Mouse (Mus musculus): Measurements from ENCODE around the gene Sapcd2. TPM values are rescaled to one million over a fixed set of nuclear protein-coding genes. Genes with fewer than 3 reads are reported as not detected.

Sapcd2 gene
- polyA plus RNA-seq, 1 experiment from 2014 or later: 25.5 TPM

GRCm38 (mm10) chr2:25384492-25384891 lies 12.4 kb downstream of the Sapcd2 start:
- Histone ChIP-seq H3K36me3 (no peaks in the 10 kb centered on the region), H3K27me3 (0 out of 2 replicates have a peak, but pooled peaks cover 3% of the 10 kb centered on the region), H3K4me1 (replicated peaks) (no peaks in the 10 kb centered on the region), H3K9ac (replicated peaks) (no peak overlapping the region), H3K4me3 (replicated peaks) (no peak overlapping the region), H3K27ac (no peak overlapping the region), H3K4me2 (replicated peaks) (no peak overlapping the region), H3K9me3 (no peaks in the 10 kb centered on the region)
- ATAC-seq: no peak
- 83% methylated on average over 5 of the region's 5 CpGs for WGBS

- no peak overlapping the region for H3K4me2 ChIP-seq (replicated peaks)
- ATAC-seq: no peak
- H3K36me3 ChIP-seq: no peaks in the 10 kb centered on the region
- H3K4me3 ChIP-seq (replicated peaks): no peak overlapping the region
- 72% methylated on average over 5 of the region's 5 CpGs for WGBS
- H3K9ac ChIP-seq (replicated peaks): no peak overlapping the region
- no peaks in the 10 kb centered on the region for H3K9me3 ChIP-seq
- H3K27me3 ChIP-seq: peaks cover 26% of the 10 kb centered on the region
- no peak overlapping the region for H3K27ac ChIP-seq
- H3K4me1 ChIP-seq (replicated peaks): peaks cover 10% of the 10 kb centered on the region
These were observed 19.1 kb downstream of the Sapcd2 start for GRCm38 (mm10) chr2:25391266-25391665.

GRCm38 (mm10) chr2:25394281-25395221 lies 22.4 kb downstream of the Sapcd2 start:
- WGBS: 26% methylated on average over 3 of the region's 3 CpGs
- Histone ChIP-seq H3K27me3 (peaks cover 59% of the 10 kb centered on the region), H3K4me3 (replicated peaks) (no peak overlapping the region), H3K4me2 (replicated peaks) (no peak overlapping the region), H3K27ac (no peak overlapping the region), H3K9ac (replicated peaks) (no peak overlapping the region), H3K9me3 (no peaks in the 10 kb centered on the region), H3K4me1 (replicated peaks) (peaks cover 13% of the 10 kb centered on the region), H3K36me3 (no peaks in the 10 kb centered on the region)
- ATAC-seq: 0 out of 2 replicates have a peak, but pooled peaks have one; percentile 15

- ATAC-seq: no peak
- Histone ChIP-seq H3K4me3 (replicated peaks) (peak within 1 kb of the TSS; percentile 32), H3K9ac (replicated peaks) (peak within 1 kb of the TSS; percentile 47; the same call in 1 of the 2 replicates), H3K4me1 (replicated peaks) (peaks cover 19% of the 10 kb centered on the region), H3K4me2 (replicated peaks) (peak within 1 kb of the TSS; percentile 58), H3K36me3 (no peaks in the 10 kb centered on the region), H3K27me3 (peaks cover 72% of the 10 kb centered on the region), H3K27ac (no peak within 1 kb of the TSS), H3K9me3 (no peaks in the 10 kb centered on the region)
- 2% methylated on average over 57 of the region's 57 CpGs for WGBS
These were observed 23.8 kb downstream of the Sapcd2 start, which contains the start of gene Entpd2 for GRCm38 (mm10) chr2:25395721-25396596. Gene Entpd2 (plus strand): TSS chr2:25395874.

GRCm38 (mm10) chr2:25396597-25396983 lies 24.5 kb downstream of the Sapcd2 start:
- 30% methylated on average over 3 of the region's 3 CpGs for WGBS
- H3K4me2 ChIP-seq (replicated peaks): no peak overlapping the region
- no peak overlapping the region for H3K9ac ChIP-seq (replicated peaks)
- peak overlapping the region; percentile 32; the same call in 1 of the 2 replicates for H3K4me3 ChIP-seq (replicated peaks)
- ATAC-seq: no peak
- H3K4me1 ChIP-seq (replicated peaks): peaks cover 19% of the 10 kb centered on the region
- peaks cover 79% of the 10 kb centered on the region for H3K27me3 ChIP-seq
- H3K9me3 ChIP-seq: no peaks in the 10 kb centered on the region
- no peak overlapping the region for H3K27ac ChIP-seq
- H3K36me3 ChIP-seq: no peaks in the 10 kb centered on the region

- whole genome bisulfite sequencing: 50% methylated on average over 1 of the region's 1 CpGs
- ATAC-seq: no peak
- H3K4me1 ChIP-seq (replicated peaks): peaks cover 19% of the 10 kb centered on the region
- no peak overlapping the region for H3K27ac ChIP-seq
- peaks cover 77% of the 10 kb centered on the region for H3K27me3 ChIP-seq
- no peaks in the 10 kb centered on the region for H3K36me3 ChIP-seq
- H3K9ac ChIP-seq (replicated peaks): no peak overlapping the region
- H3K9me3 ChIP-seq: no peaks in the 10 kb centered on the region
- H3K4me2 ChIP-seq (replicated peaks): no peak overlapping the region
- no peak overlapping the region for H3K4me3 ChIP-seq (replicated peaks)
These were observed 24.9 kb downstream of the Sapcd2 start for GRCm38 (mm10) chr2:25397010-25397409.

- H3K4me2 ChIP-seq (replicated peaks): no peak overlapping the region
- peaks cover 76% of the 10 kb centered on the region for H3K27me3 ChIP-seq
- H3K9me3 ChIP-seq: no peaks in the 10 kb centered on the region
- no peak overlapping the region for H3K9ac ChIP-seq (replicated peaks)
- no peak for ATAC-seq
- WGBS: 89% methylated on average over 7 of the region's 7 CpGs
- H3K27ac ChIP-seq: no peak overlapping the region
- no peaks in the 10 kb centered on the region for H3K36me3 ChIP-seq
- peaks cover 25% of the 10 kb centered on the region for H3K4me1 ChIP-seq (replicated peaks)
- no peak overlapping the region for H3K4me3 ChIP-seq (replicated peaks)
These were observed 25.9 kb downstream of the Sapcd2 start for GRCm38 (mm10) chr2:25398065-25398464.

- WGBS: 63% methylated on average over 8 of the region's 8 CpGs
- Histone ChIP-seq H3K9ac (replicated peaks) (0 out of 2 replicates have a peak within 1 kb of the TSS, but pooled peaks have one; percentile 21), H3K4me1 (replicated peaks) (peaks cover 29% of the 10 kb centered on the region), H3K4me3 (replicated peaks) (no peak within 1 kb of the TSS), H3K27me3 (peaks cover 75% of the 10 kb centered on the region), H3K36me3 (no peaks in the 10 kb centered on the region), H3K4me2 (replicated peaks) (0 out of 2 replicates have a peak within 1 kb of the TSS, but pooled peaks have one; percentile 49), H3K27ac (no peak within 1 kb of the TSS), H3K9me3 (no peaks in the 10 kb centered on the region)
- no peak for ATAC-seq
These were observed 26.9 kb downstream of the Sapcd2 start, which contains the start of gene Npdc1 for GRCm38 (mm10) chr2:25399051-25399450. Gene Npdc1 (plus strand): TSS chr2:25399351.

- H3K36me3 ChIP-seq: peaks cover 5% of the 10 kb centered on the region; the same call in 1 of the 2 replicates
- H3K27ac ChIP-seq: no peak overlapping the region
- 24% methylated on average over 16 of the region's 16 CpGs for WGBS
- H3K9ac ChIP-seq (replicated peaks): 0 out of 2 replicates have a peak overlapping the region, but pooled peaks have one; percentile 21
- no peak for ATAC-seq
- H3K9me3 ChIP-seq: no peaks in the 10 kb centered on the region
- H3K4me3 ChIP-seq (replicated peaks): peak overlapping the region; percentile 24
- H3K4me2 ChIP-seq (replicated peaks): peak overlapping the region; percentile 49
- H3K27me3 ChIP-seq: peaks cover 62% of the 10 kb centered on the region
- H3K4me1 ChIP-seq (replicated peaks): peaks cover 38% of the 10 kb centered on the region
These were observed 28.2 kb downstream of the Sapcd2 start for GRCm38 (mm10) chr2:25400291-25400690.

GRCm38 (mm10) chr2:25400764-25401163 lies 28.6 kb downstream of the Sapcd2 start:
- Histone ChIP-seq H3K4me3 (replicated peaks) (peak overlapping the region; percentile 24), H3K4me2 (replicated peaks) (peak overlapping the region; percentile 49), H3K9ac (replicated peaks) (0 out of 2 replicates have a peak overlapping the region, but pooled peaks have one; percentile 21), H3K27ac (no peak overlapping the region), H3K27me3 (peaks cover 58% of the 10 kb centered on the region), H3K9me3 (no peaks in the 10 kb centered on the region), H3K4me1 (replicated peaks) (peaks cover 41% of the 10 kb centered on the region), H3K36me3 (peaks cover 5% of the 10 kb centered on the region; the same call in 1 of the 2 replicates)
- 3% methylated on average over 17 of the region's 17 CpGs for WGBS
- no peak; the same call in 1 of the 2 replicates for ATAC-seq

GRCm38 (mm10) chr2:25402377-25402971 lies 30.4 kb downstream of the Sapcd2 start:
- 0% methylated on average over 13 of the region's 13 CpGs for WGBS
- peaks cover 21% of the 10 kb centered on the region for H3K36me3 ChIP-seq
- peak overlapping the region; percentile 72 for H3K4me2 ChIP-seq (replicated peaks)
- H3K27ac ChIP-seq: peak overlapping the region; percentile 92
- ATAC-seq: peak; percentile 44
- peaks cover 41% of the 10 kb centered on the region for H3K27me3 ChIP-seq
- H3K9ac ChIP-seq (replicated peaks): peak overlapping the region; percentile 99
- peaks cover 44% of the 10 kb centered on the region for H3K4me1 ChIP-seq (replicated peaks)
- no peaks in the 10 kb centered on the region for H3K9me3 ChIP-seq
- H3K4me3 ChIP-seq (replicated peaks): peak overlapping the region; percentile 97

Data from midbrain, embryonic 13.5 days (tissue).